Mouse (Mus musculus): Measurements from ENCODE around the gene Bdnf.

The Bdnf gene

GRCm38 (mm10) chr2:109706524-109706923, 32.0 kb downstream of the Bdnf start:
- DNase-seq (ENCODE audit: low spot score in 2 of 2): no peak

- no peak for DNase-seq (ENCODE audit: low spot score in 2 of 2)
Measured at GRCm38 (mm10) chr2:109709346-109709745, 34.8 kb downstream of the Bdnf start.

GRCm38 (mm10) chr2:109711049-109711448, 36.5 kb downstream of the Bdnf start:
- no peak for DNase-seq (ENCODE audit: low spot score in 2 of 2)

- no peak for DNase-seq (ENCODE audit: low spot score in 2 of 2)
Measured at GRCm38 (mm10) chr2:109725261-109725660, 50.8 kb downstream of the Bdnf start.

- no peak for DNase-seq (ENCODE audit: low spot score in 2 of 2)
Measured at GRCm38 (mm10) chr2:109725831-109726230, 51.3 kb downstream of the Bdnf start.

GRCm38 (mm10) chr2:109729221-109729620, 54.7 kb downstream of the Bdnf start:
- no peak for DNase-seq (ENCODE audit: low spot score in 2 of 2)

GRCm38 (mm10) chr2:109733201-109734039, 58.9 kb downstream of the Bdnf start:
- DNase-seq (ENCODE audit: low spot score in 2 of 2): no peak

- no peak for DNase-seq (ENCODE audit: low spot score in 2 of 2)
Measured at GRCm38 (mm10) chr2:109734228-109734627, 59.7 kb downstream of the Bdnf start.

- no peak for DNase-seq (ENCODE audit: low spot score in 2 of 2)
Measured at GRCm38 (mm10) chr2:109734666-109735065, 60.2 kb downstream of the Bdnf start.

- DNase-seq (ENCODE audit: low spot score in 2 of 2): no peak
Measured at GRCm38 (mm10) chr2:109735347-109735746, 60.8 kb downstream of the Bdnf start.

- no peak for DNase-seq (ENCODE audit: low spot score in 2 of 2)
Measured at GRCm38 (mm10) chr2:109736306-109736705, 61.8 kb downstream of the Bdnf start.

- DNase-seq (ENCODE audit: low spot score in 2 of 2): no peak
Measured at GRCm38 (mm10) chr2:109738331-109738730, 63.8 kb downstream of the Bdnf start.

GRCm38 (mm10) chr2:109743208-109743960, 68.9 kb downstream of the Bdnf start:
- no peak for DNase-seq (ENCODE audit: low spot score in 2 of 2)

- no peak for DNase-seq (ENCODE audit: low spot score in 2 of 2)
Measured at GRCm38 (mm10) chr2:109746223-109746622, 71.7 kb downstream of the Bdnf start.

- DNase-seq (ENCODE audit: low spot score in 2 of 2): no peak
Measured at GRCm38 (mm10) chr2:109748412-109748811, 73.9 kb downstream of the Bdnf start.

- no peak for DNase-seq (ENCODE audit: low spot score in 2 of 2)
Measured at GRCm38 (mm10) chr2:109748815-109749214, 74.3 kb downstream of the Bdnf start.

GRCm38 (mm10) chr2:109749964-109750363, 75.5 kb downstream of the Bdnf start:
- no peak for DNase-seq (ENCODE audit: low spot score in 2 of 2)

- DNase-seq (ENCODE audit: low spot score in 2 of 2): no peak
Measured at GRCm38 (mm10) chr2:109750484-109750883, 76.0 kb downstream of the Bdnf start.

GRCm38 (mm10) chr2:109756305-109756704, 81.8 kb downstream of the Bdnf start:
- no peak for DNase-seq (ENCODE audit: low spot score in 2 of 2)

GRCm38 (mm10) chr2:109766772-109767171, 92.3 kb downstream of the Bdnf start:
- DNase-seq (ENCODE audit: low spot score in 2 of 2): no peak

- DNase-seq (ENCODE audit: low spot score in 2 of 2): no peak
Measured at GRCm38 (mm10) chr2:109768814-109769213, 94.3 kb downstream of the Bdnf start.

- no peak for DNase-seq (ENCODE audit: low spot score in 2 of 2)
Measured at GRCm38 (mm10) chr2:109776374-109776773, 101.9 kb downstream of the Bdnf start.
